Comparison of ENCODE assay signal across 16 mouse cellular contexts in genomic region chr19:58733216-58733615, GRCm38 (mm10). TPM values are rescaled to one million over a fixed set of nuclear protein-coding genes. Genes with fewer than 3 reads are reported as not detected.
"Had no signal": no experiment of that assay in that cellular context is flagged by ENCODE, and none has a peak within 500 bp of the region (broad histone marks: within the 10 kb centered on the region; RNA-seq: fewer than 3 reads in every experiment).

No protein-coding gene starts in this region.

- DNase-seq: lung, adult 18-20 months; retina, postnatal 1 day; right cerebral cortex, postnatal 4 days; spleen, adult 18-20 months; thymus, adult 18-20 months; thymus, postnatal 14 days had no signal

- H3K4me1 ChIP-seq: midbrain, embryonic 12.5 days; neural tube, embryonic 13.5 days had no signal

- H3K9me3 ChIP-seq: limb, embryonic 13.5 days; midbrain, embryonic 12.5 days; neural tube, embryonic 13.5 days had no signal

- H3K36me3 ChIP-seq: limb, embryonic 13.5 days; midbrain, embryonic 12.5 days; neural tube, embryonic 13.5 days had no signal

- H3K27me3 ChIP-seq: limb, embryonic 13.5 days; midbrain, embryonic 12.5 days; neural tube, embryonic 13.5 days had no signal

- H3K4me2 ChIP-seq: limb, embryonic 13.5 days; midbrain, embryonic 12.5 days; neural tube, embryonic 13.5 days had no signal

- ATAC-seq: hindbrain, postnatal 0 days; midbrain, embryonic 16.5 days had no signal

- H3K9ac ChIP-seq: limb, embryonic 13.5 days; liver, embryonic 14.5 days; midbrain, embryonic 12.5 days; neural tube, embryonic 13.5 days had no signal

- H3K27ac ChIP-seq: hindbrain, postnatal 0 days; kidney, postnatal 0 days; layer of hippocampus, adult 2 months; limb, embryonic 13.5 days; liver, embryonic 14.5 days; midbrain, embryonic 12.5 days; neural tube, embryonic 13.5 days had no signal

- H3K4me3 ChIP-seq: layer of hippocampus, adult 2 months; limb, embryonic 13.5 days; midbrain, embryonic 12.5 days; neural tube, embryonic 13.5 days had no signal

RNA-seq across cellular contexts. Expression of gene Pnliprp1, which starts 4.5 kb away (rescaled TPM):
- polyA plus RNA-seq: hindbrain, postnatal 0 days; kidney, postnatal 0 days; neural tube, embryonic 13.5 days; stomach, embryonic 14.5 days had no signal

RNA-seq across cellular contexts. Expression of gene Pnliprp2, which starts 26.3 kb away (rescaled TPM):
- polyA plus RNA-seq: hindbrain, postnatal 0 days; limb, embryonic 13.5 days; liver, adult 2 months; midbrain, embryonic 12.5 days; midbrain, embryonic 16.5 days had no signal
